Mouse (Mus musculus): ENCODE measurements around the gene Arsb. TPM values are rescaled to one million over a fixed set of nuclear protein-coding genes. Genes with fewer than 3 reads are reported as not detected.
A peak's percentile ranks its signal among the peaks of the same experiment; 100 is the strongest.

The Arsb gene
- polyA plus RNA-seq, 1 experiment: 42.1 TPM

DNA sequence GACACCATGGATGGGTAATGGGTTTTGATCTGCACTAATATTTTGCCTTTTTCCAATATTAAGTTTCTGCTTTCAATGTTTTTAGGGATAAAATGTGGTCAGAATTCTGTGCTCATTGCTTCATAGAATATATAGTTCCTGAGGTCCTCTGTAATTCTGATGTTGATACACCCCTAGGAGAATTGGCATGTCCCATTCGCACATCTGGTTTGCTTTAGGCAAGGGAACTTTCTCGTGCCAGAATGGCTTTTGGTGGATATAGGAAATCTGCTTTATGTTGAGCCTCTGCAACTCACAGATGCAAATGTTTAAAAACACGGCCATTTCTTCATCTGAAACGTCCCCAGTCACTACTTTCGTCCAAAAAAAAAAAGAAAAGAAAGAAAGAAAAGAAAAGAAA, 138.4 kb downstream of the Arsb start:
- Histone ChIP-seq H3K4me3 (ENCODE audit: insufficient read depth, low read length) (no peak overlapping the region), H3K27ac (ENCODE audit: insufficient read depth, low read length) (peak overlapping the region; percentile 39; the same call in 1 of the 2 replicates), H3K4me1 (ENCODE audit: control insufficient read depth, insufficient read depth, low read length) (no peaks in the 10 kb centered on the region)
- no peak for TF ChIP-seq CTCF (IDR thresholded peaks at IDR 0.05; ENCODE audit: borderline replicate concordance, insufficient read depth, low read length)
- no peak for TF ChIP-seq POLR2A (IDR thresholded peaks at IDR 0.05; ENCODE audit: low read depth, low read length)

DNA sequence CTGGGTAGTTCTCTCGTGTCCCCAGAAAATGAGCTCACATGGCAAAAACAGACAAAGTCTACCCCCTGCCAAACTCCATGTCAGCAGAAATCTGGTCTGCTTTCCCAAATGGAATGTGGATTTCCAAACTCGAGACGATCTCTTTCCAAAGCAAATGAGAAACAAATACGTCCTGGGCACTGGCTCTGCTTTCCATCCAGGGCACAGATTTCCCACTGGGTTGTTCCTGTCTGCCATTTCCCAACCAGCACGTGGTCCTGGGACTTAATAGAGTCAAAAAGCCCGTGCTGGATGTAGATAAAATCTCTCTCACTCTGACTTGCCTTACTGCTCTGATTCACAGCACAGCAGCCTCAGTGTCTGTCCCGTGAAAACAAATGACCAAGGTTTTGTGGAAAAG, 139.6 kb downstream of the Arsb start:
- TF ChIP-seq POLR2A (IDR thresholded peaks at IDR 0.05; ENCODE audit: low read depth, low read length) (no peak), CTCF (IDR thresholded peaks at IDR 0.05; ENCODE audit: borderline replicate concordance, insufficient read depth, low read length) (no peak)
- Histone ChIP-seq H3K4me3 (ENCODE audit: insufficient read depth, low read length) (no peak overlapping the region), H3K4me1 (ENCODE audit: control insufficient read depth, insufficient read depth, low read length) (no peaks in the 10 kb centered on the region), H3K27ac (ENCODE audit: insufficient read depth, low read length) (peak overlapping the region; percentile 23)

GRCm38 (mm10) chr13:93912326-93912915, 141.0 kb downstream of the Arsb start:
- H3K4me1 ChIP-seq (ENCODE audit: control insufficient read depth, insufficient read depth, low read length): no peaks in the 10 kb centered on the region
- no peak overlapping the region for H3K27ac ChIP-seq (ENCODE audit: insufficient read depth, low read length)
- TF ChIP-seq POLR2A (IDR thresholded peaks at IDR 0.05; ENCODE audit: low read depth, low read length) (no peak), CTCF (IDR thresholded peaks at IDR 0.05; ENCODE audit: borderline replicate concordance, insufficient read depth, low read length) (no peak)
- no peak overlapping the region for H3K4me3 ChIP-seq (ENCODE audit: insufficient read depth, low read length)

- Histone ChIP-seq H3K4me1 (ENCODE audit: control insufficient read depth, insufficient read depth, low read length) (no peaks in the 10 kb centered on the region), H3K27ac (ENCODE audit: insufficient read depth, low read length) (no peak overlapping the region), H3K4me3 (ENCODE audit: insufficient read depth, low read length) (no peak overlapping the region)
- no peak for TF ChIP-seq CTCF (IDR thresholded peaks at IDR 0.05; ENCODE audit: borderline replicate concordance, insufficient read depth, low read length)
- TF ChIP-seq POLR2A (IDR thresholded peaks at IDR 0.05; ENCODE audit: low read depth, low read length): no peak
These were observed 142.8 kb downstream of the Arsb start for GRCm38 (mm10) chr13:93914206-93914605.

DNA sequence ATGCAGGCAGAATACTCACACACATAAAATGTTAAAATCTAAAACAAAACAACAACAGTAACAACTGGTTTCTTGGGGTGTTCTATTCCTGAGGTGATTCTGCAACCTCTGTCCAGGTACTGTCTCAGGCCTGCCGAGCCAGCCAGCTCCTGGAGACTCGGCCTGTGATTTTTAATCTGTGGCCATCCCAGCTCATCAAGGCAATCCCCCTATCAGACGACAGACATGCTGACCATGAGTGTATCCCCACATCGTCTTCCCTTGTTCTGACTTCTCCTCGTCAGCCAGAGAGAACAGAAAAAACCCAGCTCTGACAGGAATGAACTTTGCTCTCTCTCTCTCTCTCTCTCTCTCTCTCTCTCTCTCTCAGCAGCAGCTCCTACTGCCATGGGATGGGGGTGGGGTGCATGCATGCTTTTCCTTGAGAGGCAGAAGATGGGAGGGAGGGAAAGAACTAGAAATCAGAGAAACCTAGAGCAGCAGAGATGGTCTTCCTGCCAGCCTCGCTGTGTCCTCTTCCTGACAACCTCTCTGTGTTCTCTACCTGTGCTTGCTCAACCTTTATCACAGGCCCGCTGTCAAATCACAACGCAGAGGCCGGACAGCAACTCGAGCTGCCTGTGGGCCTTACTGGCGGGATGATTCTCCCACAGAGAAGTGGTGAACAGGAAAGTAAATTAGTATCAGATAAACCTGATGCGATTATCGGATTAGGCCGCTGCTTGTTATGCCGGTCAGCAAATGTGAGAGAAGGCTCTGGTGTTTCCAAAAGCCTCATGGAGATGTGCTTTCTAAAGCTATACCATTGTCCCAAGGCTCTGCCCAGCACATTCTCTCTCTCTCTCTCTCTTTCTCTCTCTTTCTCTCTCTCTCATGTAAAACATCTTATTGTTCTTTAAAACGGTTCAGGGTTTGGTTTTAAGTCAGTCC, 144.5 kb downstream of the Arsb start:
- H3K4me1 ChIP-seq (ENCODE audit: control insufficient read depth, insufficient read depth, low read length): no peaks in the 10 kb centered on the region
- H3K4me3 ChIP-seq (ENCODE audit: insufficient read depth, low read length): no peak overlapping the region
- no peak overlapping the region for H3K27ac ChIP-seq (ENCODE audit: insufficient read depth, low read length)
- TF ChIP-seq CTCF (IDR thresholded peaks at IDR 0.05; ENCODE audit: borderline replicate concordance, insufficient read depth, low read length) (no peak), POLR2A (IDR thresholded peaks at IDR 0.05; ENCODE audit: low read depth, low read length) (no peak)

DNA sequence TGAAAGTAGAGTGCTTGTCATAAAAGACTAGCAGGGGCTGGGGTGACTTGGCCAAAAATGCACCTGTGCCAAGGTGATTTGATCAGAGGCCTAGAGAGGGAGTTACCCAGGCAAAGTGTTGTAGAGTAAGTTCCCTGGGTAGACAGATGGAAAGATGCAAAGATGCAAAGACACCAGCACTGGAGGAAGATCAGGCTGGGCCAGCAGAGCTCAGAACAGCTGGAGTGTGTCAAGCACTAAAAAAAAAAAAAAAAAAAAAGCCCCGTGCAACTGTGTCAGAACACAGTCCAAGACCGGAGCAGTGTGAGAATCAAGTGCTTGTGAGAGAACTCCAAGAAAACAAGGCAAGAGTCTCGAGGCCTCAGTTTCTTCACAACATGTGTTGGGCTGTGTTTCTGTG, 148.1 kb downstream of the Arsb start:
- Histone ChIP-seq H3K4me1 (ENCODE audit: control insufficient read depth, insufficient read depth, low read length) (no peaks in the 10 kb centered on the region), H3K4me3 (ENCODE audit: insufficient read depth, low read length) (no peak overlapping the region), H3K27ac (ENCODE audit: insufficient read depth, low read length) (no peak overlapping the region)
- TF ChIP-seq CTCF (IDR thresholded peaks at IDR 0.05; ENCODE audit: borderline replicate concordance, insufficient read depth, low read length) (no peak), POLR2A (IDR thresholded peaks at IDR 0.05; ENCODE audit: low read depth, low read length) (no peak)

DNA sequence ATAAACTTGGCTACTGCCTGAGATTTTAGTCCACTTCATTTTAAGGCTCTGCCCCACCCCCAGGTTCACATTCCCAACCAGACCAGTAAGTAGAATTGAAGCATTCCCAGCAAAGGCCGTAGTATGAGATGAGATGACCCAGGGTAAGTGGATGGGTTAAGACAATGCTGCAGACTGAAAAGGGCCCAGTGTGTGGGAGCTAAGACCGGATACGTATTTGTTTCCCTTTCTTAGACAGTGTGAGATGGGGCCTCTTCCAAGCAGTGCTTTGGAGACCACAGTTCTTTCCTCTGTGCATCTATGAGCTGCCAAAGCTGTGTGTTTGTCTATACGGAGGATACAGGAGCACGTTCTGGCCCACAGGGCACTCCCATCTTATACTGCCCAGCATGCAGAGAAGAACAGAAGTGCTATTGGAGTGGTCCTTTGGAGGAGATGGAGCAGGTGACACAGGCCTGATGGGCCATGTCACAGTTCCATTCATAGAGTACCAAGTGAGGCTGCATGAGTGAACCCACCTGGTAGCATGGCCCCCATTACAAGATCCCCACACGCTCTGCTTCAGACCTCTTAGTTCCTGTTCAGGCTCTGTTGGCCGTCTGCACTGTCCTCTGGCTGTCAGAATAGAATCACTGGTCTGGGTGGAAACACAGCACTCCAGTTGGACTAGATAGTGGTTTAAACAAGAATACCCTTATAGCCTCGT, 148.8 kb downstream of the Arsb start:
- Histone ChIP-seq H3K27ac (ENCODE audit: insufficient read depth, low read length) (no peak overlapping the region), H3K4me1 (ENCODE audit: control insufficient read depth, insufficient read depth, low read length) (no peaks in the 10 kb centered on the region), H3K4me3 (ENCODE audit: insufficient read depth, low read length) (no peak overlapping the region)
- no peak for TF ChIP-seq POLR2A (IDR thresholded peaks at IDR 0.05; ENCODE audit: low read depth, low read length)
- no peak for TF ChIP-seq CTCF (IDR thresholded peaks at IDR 0.05; ENCODE audit: borderline replicate concordance, insufficient read depth, low read length)

DNA sequence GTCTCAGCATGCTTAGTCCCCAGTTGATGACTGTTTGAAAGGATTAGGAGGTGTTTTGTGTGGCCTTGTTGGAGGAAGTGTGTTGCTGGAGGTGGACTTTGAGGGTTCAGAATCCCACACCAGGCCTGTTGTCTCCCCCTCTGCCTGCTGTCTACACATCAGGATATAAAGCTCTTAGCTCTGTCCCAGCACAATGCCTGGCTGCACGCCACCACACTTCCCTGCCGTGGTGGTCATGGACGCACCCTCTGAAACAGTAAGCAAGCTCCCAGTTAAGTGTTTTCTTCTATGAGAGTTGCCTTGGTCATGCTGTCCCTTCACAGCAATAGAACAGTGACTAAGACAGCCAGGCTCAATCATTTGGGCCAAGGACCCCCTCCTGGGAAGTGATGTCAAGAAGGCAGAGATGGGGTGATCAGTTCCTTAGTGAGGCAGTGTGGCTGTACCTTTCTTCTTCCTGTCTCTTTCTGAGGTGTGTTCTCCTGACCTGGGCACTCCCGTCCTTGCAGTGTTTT, 149.4 kb downstream of the Arsb start:
- Histone ChIP-seq H3K27ac (ENCODE audit: insufficient read depth, low read length) (no peak overlapping the region), H3K4me1 (ENCODE audit: control insufficient read depth, insufficient read depth, low read length) (no peaks in the 10 kb centered on the region), H3K4me3 (ENCODE audit: insufficient read depth, low read length) (no peak overlapping the region)
- no peak for TF ChIP-seq POLR2A (IDR thresholded peaks at IDR 0.05; ENCODE audit: low read depth, low read length)
- TF ChIP-seq CTCF (IDR thresholded peaks at IDR 0.05; ENCODE audit: borderline replicate concordance, insufficient read depth, low read length): no peak

DNA sequence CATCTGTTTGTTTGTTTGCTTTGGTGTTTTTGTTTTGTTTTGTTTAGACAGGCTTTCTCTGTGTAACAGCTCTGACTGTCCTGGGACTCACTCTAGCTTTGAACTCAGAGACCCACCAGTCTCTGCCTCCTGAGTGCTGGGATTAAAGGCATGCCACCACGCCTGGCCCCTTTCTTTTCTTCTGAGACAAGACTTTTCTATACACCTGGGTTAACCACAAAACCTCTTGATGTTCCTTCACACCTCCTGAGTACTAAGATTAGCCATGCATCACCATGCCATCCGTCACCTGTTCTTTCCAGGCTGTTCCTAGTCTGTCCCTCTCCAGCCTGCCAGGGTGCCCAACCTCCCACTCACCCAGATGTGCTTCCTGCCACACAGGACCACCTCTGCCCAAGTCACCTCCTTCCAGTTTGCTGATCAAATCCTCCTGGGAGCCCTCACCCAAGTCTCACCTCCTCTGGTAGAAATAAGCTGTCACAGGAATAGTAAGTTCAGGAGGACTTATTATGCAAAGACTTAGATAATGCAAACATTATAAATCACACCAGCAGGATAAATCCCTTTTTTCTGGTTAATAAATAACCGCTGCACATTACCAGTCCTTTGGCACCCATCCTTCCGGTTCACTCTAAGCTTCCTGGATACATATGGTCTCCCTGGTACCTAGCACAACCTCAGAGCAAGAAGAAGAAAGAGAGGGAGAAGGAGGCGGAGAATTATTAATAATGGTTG, 150.6 kb downstream of the Arsb start:
- TF ChIP-seq POLR2A (IDR thresholded peaks at IDR 0.05; ENCODE audit: low read depth, low read length) (no peak), CTCF (IDR thresholded peaks at IDR 0.05; ENCODE audit: borderline replicate concordance, insufficient read depth, low read length) (no peak)

More for the DNA sequence above, 150.6 kb downstream of the Arsb start:
- Histone ChIP-seq H3K4me1 (ENCODE audit: control insufficient read depth, insufficient read depth, low read length) (no peaks in the 10 kb centered on the region), H3K4me3 (ENCODE audit: insufficient read depth, low read length) (no peak overlapping the region), H3K27ac (ENCODE audit: insufficient read depth, low read length) (no peak overlapping the region)
